Mouse (Mus musculus) heart, embryonic 10.5 days (tissue): Measurements from ENCODE around the gene Anxa4. TPM values are rescaled to one million over a fixed set of nuclear protein-coding genes. Genes with fewer than 3 reads are reported as not detected.
A peak's percentile ranks its signal among the peaks of the same experiment; 100 is the strongest.

Experiments used
- DNase-seq: peaks from one replicate; pipeline ENCODE4 v3.0.0-alpha.2; 2017; ENCODE audit warnings: low spot score
- H3K27ac ChIP-seq: fragments of 300-500 bp; sonication (generic); 2 replicates; pipeline ENCODE4 v1.5.1; 2016; ENCODE audit warnings: mild to moderate bottlenecking
- H3K27me3 ChIP-seq: fragments of 300-500 bp; sonication (generic); 2 replicates; pipeline ENCODE4 v1.6.1; 2016; ENCODE audit warnings: mild to moderate bottlenecking; ENCODE audit not compliant: poor library complexity, insufficient read depth, severe bottlenecking
- H3K36me3 ChIP-seq: fragments of 300-500 bp; sonication (generic); 2 replicates; pipeline ENCODE4 v1.6.1; 2016; ENCODE audit warnings: mild to moderate bottlenecking, moderate library complexity
- H3K4me1 ChIP-seq: fragments of 300-500 bp; sonication (generic); 2 replicates; pipeline ENCODE4 v1.6.1; 2016; ENCODE audit warnings: mild to moderate bottlenecking
- H3K4me3 ChIP-seq: fragments of 300-500 bp; sonication (generic); 2 replicates; pipeline ENCODE4 v1.5.1; 2016; ENCODE audit warnings: mild to moderate bottlenecking, moderate library complexity
- H3K9me3 ChIP-seq: fragments of 300-500 bp; sonication (generic); 2 replicates; pipeline ENCODE4 v1.6.1; 2016; ENCODE audit warnings: mild to moderate bottlenecking, moderate library complexity
- WGBS: fragments of 180-500 bp; shearing (Covaris S2); methylation state at CpG from one replicate; pipeline ENCODE4 v1.1.7; 2016; 5-methylcytosine and 5-hydroxymethylcytosine counted together
- polyA plus RNA-seq: library from polyadenylated mRNA; unstranded; fragments of >200 nt; fragmentation: Nextera tagmentation; extraction: Ambion mirVana; gene quantifications from 2 replicates; pipeline ENCODE4 v1.2.1, GENCODE M21; 2016

The Anxa4 gene
- polyA plus RNA-seq, 1 experiment from 2014 or later, result 16.7 TPM

- Histone ChIP-seq H3K36me3 (no peaks in the 10 kb centered on the region), H3K4me1 (0 out of 2 replicates have a peak, but pooled peaks cover 3% of the 10 kb centered on the region), H3K27me3 (no peaks in the 10 kb centered on the region), H3K9me3 (no peaks in the 10 kb centered on the region), H3K27ac (no peak overlapping the region), H3K4me3 (no peak overlapping the region)
- WGBS, result 84% methylated on average over 4 of the region's 4 CpGs
- no peak for DNase-seq
Measured at GRCm38 (mm10) chr6:86768938-86769337, 24.4 kb downstream of the Anxa4 start.

DNA sequence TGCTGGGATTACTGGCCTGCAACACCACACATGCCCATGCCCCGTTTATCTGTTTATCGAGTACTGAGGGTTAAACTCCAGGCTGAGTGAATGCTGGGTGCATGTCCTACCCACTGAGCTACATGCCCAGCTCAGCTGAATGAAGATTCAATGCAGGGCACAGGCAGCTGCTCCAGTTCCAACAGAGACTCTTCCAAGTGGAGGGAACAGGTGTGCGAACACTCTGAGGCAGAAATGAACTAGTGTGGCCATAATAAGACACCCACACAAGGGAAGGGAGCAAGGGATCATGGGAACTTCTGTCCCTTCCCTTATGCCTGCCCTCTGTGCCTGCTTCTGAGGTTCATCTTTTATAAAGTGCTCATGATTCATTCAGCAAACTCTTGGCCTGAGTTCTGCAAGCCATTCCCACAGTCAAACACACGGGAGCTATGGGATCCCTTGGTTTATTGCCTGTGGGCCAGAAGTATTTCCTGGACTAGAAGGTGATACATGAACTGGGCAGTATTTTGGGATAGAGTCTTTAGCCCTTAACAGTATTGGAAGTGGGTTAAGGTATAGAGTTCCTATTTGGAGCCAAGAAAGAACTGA, 25.1 kb downstream of the Anxa4 start:
- H3K36me3 ChIP-seq, result no peaks in the 10 kb centered on the region
- 82% methylated on average over 4 of the region's 4 CpGs for WGBS
- no peaks in the 10 kb centered on the region for H3K27me3 ChIP-seq
- no peaks in the 10 kb centered on the region for H3K9me3 ChIP-seq
- H3K4me1 ChIP-seq, result 0 out of 2 replicates have a peak, but pooled peaks cover 3% of the 10 kb centered on the region
- no peak overlapping the region for H3K4me3 ChIP-seq
- no peak overlapping the region for H3K27ac ChIP-seq
- no peak for DNase-seq

GRCm38 (mm10) chr6:86767465-86767864, 25.9 kb downstream of the Anxa4 start:
- DNase-seq, result no peak
- WGBS, result 58% methylated on average over 3 of the region's 3 CpGs
- no peaks in the 10 kb centered on the region for H3K27me3 ChIP-seq

GRCm38 (mm10) chr6:86765637-86766059, 27.7 kb downstream of the Anxa4 start:
- Histone ChIP-seq H3K36me3 (no peaks in the 10 kb centered on the region), H3K4me3 (no peak overlapping the region), H3K27me3 (no peaks in the 10 kb centered on the region), H3K27ac (no peak overlapping the region), H3K4me1 (0 out of 2 replicates have a peak, but pooled peaks cover 3% of the 10 kb centered on the region), H3K9me3 (no peaks in the 10 kb centered on the region)
- no peak for DNase-seq
- WGBS, result 69% methylated on average over 6 of the region's 6 CpGs

More at GRCm38 (mm10) chr6:86767465-86767864, 25.9 kb downstream of the Anxa4 start:
- Histone ChIP-seq H3K9me3 (no peaks in the 10 kb centered on the region), H3K4me1 (0 out of 2 replicates have a peak, but pooled peaks cover 3% of the 10 kb centered on the region), H3K4me3 (no peak overlapping the region), H3K36me3 (no peaks in the 10 kb centered on the region), H3K27ac (no peak overlapping the region)

- no peaks in the 10 kb centered on the region for H3K27me3 ChIP-seq
- H3K4me3 ChIP-seq, result no peak overlapping the region
- DNase-seq, result no peak
- H3K9me3 ChIP-seq, result no peaks in the 10 kb centered on the region
- peaks cover 9% of the 10 kb centered on the region; the same call in 1 of the 2 replicates for H3K36me3 ChIP-seq
- WGBS, result 86% methylated on average over 10 of the region's 10 CpGs
- no peaks in the 10 kb centered on the region for H3K4me1 ChIP-seq
- H3K27ac ChIP-seq, result no peak overlapping the region
Measured at GRCm38 (mm10) chr6:86754105-86754863, 39.1 kb downstream of the Anxa4 start.

DNA sequence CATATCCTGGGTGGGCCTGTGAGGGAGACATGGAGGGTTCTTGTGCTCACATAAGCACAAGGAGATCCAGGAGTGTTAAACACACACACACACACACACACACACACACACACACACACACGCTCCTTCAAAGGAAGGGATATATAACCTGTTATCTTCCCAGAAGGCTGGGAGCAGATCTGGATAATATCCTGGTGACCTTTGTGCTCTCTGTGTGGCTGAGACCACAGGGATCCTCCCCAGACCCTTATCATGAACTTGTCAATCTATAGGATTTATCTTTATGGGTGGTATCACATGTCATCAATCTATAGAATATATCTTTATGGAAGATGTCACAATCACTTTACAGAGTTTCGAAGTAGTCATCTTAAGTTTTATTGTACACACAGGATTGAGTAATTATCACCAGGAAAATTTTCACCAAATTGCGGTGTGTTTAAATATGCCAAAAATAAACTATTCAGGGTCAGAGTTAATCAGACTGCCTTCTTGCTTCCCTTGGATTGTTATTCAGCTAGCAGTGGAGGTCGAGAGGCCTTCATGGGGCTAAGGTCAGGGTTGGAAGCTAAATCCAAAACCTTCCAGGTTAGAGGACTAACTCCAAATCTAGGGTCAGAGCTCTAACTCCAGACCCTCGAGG, 40.4 kb downstream of the Anxa4 start:
- H3K27ac ChIP-seq, result no peak overlapping the region
- H3K9me3 ChIP-seq, result no peaks in the 10 kb centered on the region
- H3K4me3 ChIP-seq, result no peak overlapping the region
- peaks cover 9% of the 10 kb centered on the region; the same call in 1 of the 2 replicates for H3K36me3 ChIP-seq
- no peaks in the 10 kb centered on the region for H3K27me3 ChIP-seq
- no peak for DNase-seq
- WGBS, result 79% methylated on average over 5 of the region's 5 CpGs
- no peaks in the 10 kb centered on the region for H3K4me1 ChIP-seq

DNA sequence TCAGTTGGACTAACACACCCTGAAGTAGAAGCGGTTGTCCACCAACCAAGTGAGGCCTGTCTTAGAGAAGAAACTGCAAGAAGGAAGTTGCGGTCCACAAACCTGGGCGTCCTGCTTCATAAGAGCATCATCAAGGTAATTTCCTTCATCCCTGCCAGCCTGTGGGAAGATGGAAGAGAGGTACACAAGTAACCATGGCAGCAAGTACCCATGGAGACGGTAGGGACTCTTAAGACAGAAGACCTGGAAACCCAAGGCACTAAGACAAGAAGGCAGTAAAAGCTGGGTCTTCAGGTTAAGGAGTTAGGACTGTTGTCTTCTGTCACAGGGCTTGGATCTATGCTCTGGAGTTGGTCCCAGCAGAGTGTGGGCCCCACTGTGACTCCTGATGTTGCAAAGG, 42.4 kb downstream of the Anxa4 start:
- Histone ChIP-seq H3K9me3 (no peaks in the 10 kb centered on the region), H3K36me3 (peaks cover 9% of the 10 kb centered on the region; the same call in 1 of the 2 replicates), H3K27ac (no peak overlapping the region), H3K4me1 (no peaks in the 10 kb centered on the region), H3K4me3 (no peak overlapping the region), H3K27me3 (no peaks in the 10 kb centered on the region)
- 87% methylated on average over 4 of the region's 4 CpGs for WGBS
- no peak for DNase-seq

- DNase-seq, result no peak
- Histone ChIP-seq H3K4me3 (no peak overlapping the region), H3K27ac (no peak overlapping the region), H3K4me1 (no peaks in the 10 kb centered on the region), H3K36me3 (peaks cover 7% of the 10 kb centered on the region; the same call in 1 of the 2 replicates), H3K27me3 (no peaks in the 10 kb centered on the region), H3K9me3 (no peaks in the 10 kb centered on the region)
- WGBS, result 70% methylated on average over 4 of the region's 4 CpGs
Measured at GRCm38 (mm10) chr6:86749817-86750216, 43.6 kb downstream of the Anxa4 start.

GRCm38 (mm10) chr6:86747171-86747570, 46.2 kb downstream of the Anxa4 start:
- H3K27me3 ChIP-seq, result no peaks in the 10 kb centered on the region
- H3K9me3 ChIP-seq, result 0 out of 2 replicates have a peak, but pooled peaks cover 4% of the 10 kb centered on the region
- H3K36me3 ChIP-seq, result no peaks in the 10 kb centered on the region
- H3K4me1 ChIP-seq, result no peaks in the 10 kb centered on the region
- no peak overlapping the region for H3K27ac ChIP-seq
- DNase-seq, result no peak
- no peak overlapping the region for H3K4me3 ChIP-seq

- Histone ChIP-seq H3K4me3 (no peak overlapping the region), H3K27ac (no peak overlapping the region), H3K9me3 (0 out of 2 replicates have a peak, but pooled peaks cover 4% of the 10 kb centered on the region), H3K4me1 (peaks cover 4% of the 10 kb centered on the region; the same call in 1 of the 2 replicates), H3K27me3 (no peaks in the 10 kb centered on the region), H3K36me3 (0 out of 2 replicates have a peak, but pooled peaks cover 2% of the 10 kb centered on the region)
- no peak for DNase-seq
- WGBS, result 30% methylated on average over 3 of the region's 3 CpGs
Measured at GRCm38 (mm10) chr6:86740652-86741051, 52.7 kb downstream of the Anxa4 start.

GRCm38 (mm10) chr6:86736830-86737229, 56.6 kb downstream of the Anxa4 start:
- H3K9me3 ChIP-seq, result no peaks in the 10 kb centered on the region
- peak; percentile 5 for DNase-seq
- H3K27ac ChIP-seq, result no peak overlapping the region
- H3K4me1 ChIP-seq, result peaks cover 18% of the 10 kb centered on the region
- H3K4me3 ChIP-seq, result no peak overlapping the region
- H3K27me3 ChIP-seq, result no peaks in the 10 kb centered on the region
- 33% methylated on average over 6 of the region's 6 CpGs for WGBS
- 0 out of 2 replicates have a peak, but pooled peaks cover 2% of the 10 kb centered on the region for H3K36me3 ChIP-seq

DNA sequence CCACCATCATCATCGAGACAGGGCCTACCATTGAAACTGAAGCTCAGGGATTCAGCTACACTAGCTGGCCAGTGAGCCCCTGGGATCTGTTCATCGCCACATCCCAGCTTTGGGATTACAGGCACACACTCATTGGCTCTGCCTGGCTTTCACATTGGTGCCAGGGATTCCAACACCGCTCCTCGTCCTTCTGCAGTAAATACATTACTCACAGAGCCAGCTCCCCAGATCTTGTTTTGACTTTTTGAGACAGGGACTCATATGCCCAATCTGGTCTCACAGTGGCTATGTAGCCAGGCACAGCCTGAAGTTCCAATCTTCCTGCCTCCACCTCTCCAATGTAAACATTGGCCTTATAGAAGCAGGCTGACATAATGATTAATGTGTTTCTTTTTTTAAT, 57.1 kb downstream of the Anxa4 start:
- peak; percentile 58 for DNase-seq
- Histone ChIP-seq H3K9me3 (no peaks in the 10 kb centered on the region), H3K4me1 (peaks cover 21% of the 10 kb centered on the region), H3K27ac (no peak overlapping the region), H3K36me3 (0 out of 2 replicates have a peak, but pooled peaks cover 2% of the 10 kb centered on the region), H3K4me3 (no peak overlapping the region), H3K27me3 (no peaks in the 10 kb centered on the region)
- WGBS, result 79% methylated on average over 4 of the region's 4 CpGs
